Mouse (Mus musculus) hematopoietic stem cell, adult 5-6 weeks (primary cell): ENCODE measurements around the gene Ackr3. TPM values are rescaled to one million over a fixed set of nuclear protein-coding genes. Genes with fewer than 3 reads are reported as not detected.

Experiments
- ATAC-seq, 2 experiments: fragments of 125-278 bp in 1 of 2; replicated peaks in 1 of 2; 2 replicates each; pipeline ENCODE4 v1.8.0; 2016 to 2017; ENCODE audit warnings: inconsistent platforms in 2 of 2, mild to moderate bottlenecking in 2 of 2, moderate number of reproducible peaks in 2 of 2, low read depth in 1 of 2, moderate TSS enrichment in 1 of 2; ENCODE audit not compliant: low FRiP score in 2 of 2, poor library complexity in 2 of 2, severe bottlenecking in 2 of 2, insufficient read depth in 1 of 2, low TSS enrichment in 1 of 2
- total RNA-seq: library from RNA; stranded (forward); fragments of 172-1452, 232-1000 nt; gene quantifications from 2 replicates; pipeline ENCODE4 v1.2.3, GENCODE M21; 2017

Ackr3 gene
- total RNA-seq, result 0.30 TPM in 1 of 2 replicates, not detected in the other

DNA sequence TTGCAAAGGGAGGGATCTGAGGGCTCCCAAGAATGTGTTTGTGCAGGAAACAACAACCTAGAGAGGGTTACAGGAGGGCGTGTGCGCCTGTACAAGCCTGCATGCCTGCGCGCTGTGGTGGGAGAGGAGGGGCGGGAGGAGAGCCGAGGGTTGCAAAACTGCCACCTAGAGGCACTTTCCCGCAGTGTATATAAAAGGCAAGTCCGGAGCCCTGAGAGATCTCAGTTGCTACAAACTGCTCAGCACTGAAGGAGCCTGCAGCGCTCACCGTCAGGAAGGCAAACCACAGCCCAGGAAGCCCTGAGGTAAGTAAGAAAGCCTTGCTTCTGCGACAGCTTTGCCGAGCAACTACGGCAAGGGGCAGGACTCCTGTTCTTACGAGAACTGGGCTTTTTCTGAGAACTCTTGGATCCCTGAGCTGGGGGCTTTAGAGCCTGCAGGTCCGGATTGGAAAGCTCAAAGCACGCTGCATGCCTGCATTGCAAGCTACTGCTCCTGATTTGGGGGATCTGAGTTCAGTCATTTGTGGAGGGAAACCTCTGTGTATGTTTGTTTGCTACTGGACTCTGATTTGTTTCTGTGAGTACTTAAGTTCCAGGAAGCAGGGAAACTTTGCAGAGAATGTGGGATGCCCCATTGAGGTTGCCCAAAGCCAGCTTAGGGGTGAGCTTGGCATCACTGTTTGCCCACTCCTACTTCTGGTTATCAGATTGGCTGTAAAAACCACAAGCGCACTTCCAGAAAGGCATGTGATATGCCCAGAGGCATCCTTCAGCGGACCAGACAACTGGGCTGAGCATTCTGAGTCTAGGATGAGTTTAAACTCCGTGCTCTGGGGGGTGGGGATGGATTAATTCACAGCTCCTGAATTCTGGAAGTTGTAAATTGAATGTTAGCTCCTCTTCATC, at the start of gene Ackr3:
Ackr3 (plus strand) TSS at position 198 of the 908 bp plus-strand sequence.
- ATAC-seq, result peak; percentile 88 to 93

DNA sequence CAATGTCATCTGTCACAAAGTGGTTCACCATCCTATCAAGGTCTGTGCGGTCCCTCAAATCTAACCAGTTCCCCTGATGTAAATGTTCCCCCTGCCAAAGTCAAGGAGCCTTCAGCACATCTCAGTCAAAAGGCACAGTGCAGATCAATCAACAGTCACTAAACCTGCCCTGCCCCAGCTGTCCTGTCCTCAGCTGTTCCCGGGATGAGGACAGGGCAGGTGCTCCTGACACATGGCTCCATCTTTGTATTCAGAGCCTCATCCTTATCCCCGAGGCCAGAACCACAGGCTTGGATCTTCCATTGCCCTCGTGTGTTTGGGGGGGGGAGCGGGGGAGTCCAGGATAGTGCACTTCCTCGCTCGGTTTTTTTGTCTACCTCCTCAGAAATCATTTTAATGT, 47.2 kb upstream of the Ackr3 start:
- no peak for ATAC-seq

DNA sequence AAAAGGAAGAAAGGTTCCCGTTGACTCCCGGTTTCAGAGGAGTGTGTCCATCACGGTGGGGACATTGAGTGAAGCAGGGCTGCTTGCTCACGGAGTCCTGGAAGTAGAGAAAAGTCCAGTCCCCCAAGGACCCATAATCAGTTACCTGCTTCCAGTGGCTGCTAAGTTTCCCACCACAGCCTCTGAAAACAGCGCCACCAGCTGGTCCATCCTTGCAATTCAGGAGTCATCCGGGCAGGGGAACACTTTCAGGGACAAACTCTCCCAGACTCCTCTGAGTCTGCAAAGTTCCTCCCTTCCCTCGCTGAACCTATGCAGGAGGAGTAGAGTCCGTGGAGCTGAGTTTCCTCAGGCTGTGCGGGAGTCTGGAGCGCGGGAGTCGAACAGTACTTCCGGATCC, 43.9 kb upstream of the Ackr3 start:
- ATAC-seq, result no peak

DNA sequence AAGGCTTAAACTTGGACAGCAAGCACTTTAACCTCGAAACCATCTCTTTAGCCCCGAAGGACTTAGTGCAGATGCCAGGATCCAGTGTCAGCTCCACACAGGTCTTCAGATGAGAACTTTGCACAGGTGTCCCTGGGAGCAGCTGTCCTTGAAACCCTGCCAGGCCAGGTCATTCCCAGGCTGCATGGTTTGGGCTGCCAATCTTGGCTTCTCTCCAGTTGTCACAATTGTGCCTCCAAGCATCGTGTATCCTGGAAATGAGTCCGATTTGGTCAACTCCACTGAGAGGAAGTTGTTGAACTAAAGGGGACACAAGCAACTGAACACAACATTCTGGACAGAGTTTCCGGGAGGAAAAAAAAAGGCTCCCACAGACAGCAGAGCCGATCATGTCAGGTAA, 42.2 kb upstream of the Ackr3 start:
- ATAC-seq, result no peak

DNA sequence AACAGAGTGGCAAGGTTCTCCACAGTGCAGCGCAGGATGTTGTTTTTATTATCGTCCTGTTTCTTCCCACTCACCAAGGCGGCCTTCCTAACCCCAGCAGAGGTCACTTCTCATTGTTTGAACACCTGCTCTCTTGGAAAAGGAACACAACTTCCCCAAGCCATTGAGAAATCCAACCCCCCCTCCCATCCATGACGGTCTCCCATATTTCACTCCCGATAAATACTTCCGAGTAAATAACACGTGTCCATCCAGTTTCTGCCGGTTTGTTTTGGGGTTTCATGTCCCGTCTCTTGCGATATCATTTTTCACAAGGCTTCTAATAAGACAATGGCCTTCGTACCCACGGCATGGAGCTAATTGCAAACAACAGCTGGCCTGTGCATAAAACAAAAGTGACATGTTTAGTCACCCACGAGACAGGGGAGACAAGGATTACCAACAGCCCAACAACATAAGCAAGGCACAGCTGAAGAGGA, 41.4 kb upstream of the Ackr3 start:
- ATAC-seq, result no peak

DNA sequence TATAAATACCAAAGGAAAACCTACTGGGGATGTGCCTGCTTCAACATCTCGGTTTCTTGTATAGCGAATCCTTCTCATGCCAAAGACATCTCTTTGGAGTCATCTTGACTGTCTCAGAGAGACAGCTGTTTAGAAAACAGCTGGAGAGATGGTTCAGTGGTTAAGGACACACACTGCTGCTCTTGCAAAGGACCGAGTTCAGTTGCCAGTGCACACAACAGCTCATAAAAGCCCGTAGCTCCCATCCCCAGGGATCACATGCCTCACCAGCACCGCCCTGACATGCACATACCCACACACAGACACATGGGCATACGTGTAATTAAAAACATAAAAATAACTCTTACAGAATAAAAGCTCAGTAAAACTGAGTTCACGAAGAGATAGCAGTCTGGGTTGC, 40.6 kb upstream of the Ackr3 start:
- ATAC-seq, result no peak

DNA sequence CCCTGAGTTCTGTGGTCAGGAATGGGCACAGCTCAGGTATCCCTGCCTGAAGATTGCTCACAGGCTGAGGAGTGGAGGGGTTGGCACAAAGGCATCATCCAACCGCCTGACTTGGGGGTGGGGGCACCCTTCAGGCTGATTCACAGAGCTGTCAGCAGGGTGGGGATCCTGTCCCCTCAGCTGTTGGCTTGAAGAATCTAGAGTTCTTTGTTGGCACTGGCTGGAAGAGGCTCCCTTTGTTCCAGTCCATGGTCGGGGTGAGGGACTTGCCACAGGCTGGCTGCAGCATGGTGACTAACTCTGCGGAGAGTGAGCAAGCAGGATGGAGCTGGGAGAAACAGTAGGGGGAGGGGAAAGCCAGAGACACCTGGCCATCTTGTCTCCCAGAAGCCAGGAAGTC, 39.5 kb upstream of the Ackr3 start:
- no peak for ATAC-seq

DNA sequence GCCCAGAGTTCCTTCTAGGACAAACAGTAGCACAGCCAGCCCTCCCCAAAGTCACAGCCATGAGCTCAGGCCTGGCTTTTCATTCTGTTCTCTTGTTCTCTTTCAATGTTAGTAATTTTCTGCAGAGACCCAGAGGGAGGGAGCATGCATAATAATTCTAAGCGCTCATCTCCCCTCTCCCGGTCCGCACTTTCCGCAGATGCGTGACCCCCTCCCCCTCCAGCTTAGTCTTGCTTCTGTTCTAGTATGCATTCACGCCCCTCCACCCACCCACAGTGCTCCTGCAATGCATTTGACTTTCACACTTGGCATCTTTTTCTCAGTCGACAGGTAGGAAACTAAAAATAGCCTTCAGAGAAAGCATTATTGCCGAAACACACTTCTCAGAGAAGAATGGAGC, 29.4 kb upstream of the Ackr3 start:
- ATAC-seq, result no peak

DNA sequence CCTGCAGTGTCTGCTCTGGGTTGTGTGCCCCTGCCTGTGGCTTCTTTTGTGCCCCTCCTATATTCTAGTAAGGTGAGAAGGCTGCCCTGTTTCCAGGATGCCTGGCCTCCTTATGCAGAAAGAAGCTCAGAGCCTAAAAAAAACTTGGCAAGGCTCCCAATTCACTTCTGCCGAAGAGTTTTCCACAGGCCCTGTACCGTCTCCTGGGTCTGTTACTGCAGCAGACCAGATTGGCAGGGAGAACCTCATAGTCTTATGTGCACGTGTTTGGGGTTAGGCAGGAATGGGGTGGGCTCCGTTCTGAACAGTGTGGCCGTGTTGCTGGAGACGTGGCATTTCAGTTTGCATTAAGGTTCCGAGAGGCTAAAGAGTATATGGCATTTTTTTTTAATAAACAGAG, 27.6 kb upstream of the Ackr3 start:
- ATAC-seq, result no peak

DNA sequence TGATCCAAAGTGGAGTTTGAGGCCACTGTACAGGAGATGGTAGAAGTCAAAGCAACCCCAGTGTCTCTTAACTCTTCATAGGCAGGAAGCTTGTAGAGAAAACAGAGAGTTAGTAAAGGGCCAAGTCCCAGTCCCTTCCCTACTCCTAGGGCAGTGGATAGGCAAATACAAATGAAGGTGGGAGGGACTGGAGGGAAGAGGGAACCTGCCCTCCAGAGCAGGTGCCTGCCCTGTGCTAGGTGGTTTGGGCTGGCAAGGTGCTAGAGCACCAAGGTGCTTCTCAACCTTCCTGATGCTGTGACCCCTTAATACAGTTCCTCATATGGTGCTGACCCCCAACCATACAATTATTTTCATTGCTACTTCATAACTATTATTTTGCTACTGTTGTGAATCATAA, 26.2 kb upstream of the Ackr3 start:
- ATAC-seq, result no peak

DNA sequence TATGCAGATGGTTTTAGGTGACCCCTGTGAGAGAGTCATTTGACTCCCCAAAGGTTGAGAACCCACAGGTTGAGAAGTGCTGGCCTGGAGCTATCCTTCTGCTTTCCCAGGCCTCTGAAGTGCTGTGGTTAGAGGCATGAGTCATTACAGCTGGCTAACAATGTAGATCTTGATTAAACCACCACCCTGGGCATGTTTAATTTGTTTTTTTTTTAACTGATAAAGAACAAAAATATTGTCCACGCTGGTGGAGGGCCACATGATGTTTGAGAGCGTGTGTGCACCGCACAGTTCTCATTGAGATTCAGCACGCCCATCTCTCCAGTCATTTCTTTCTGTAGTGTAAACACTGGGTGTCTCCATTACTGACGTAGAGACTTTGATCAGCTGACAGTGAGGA, 25.8 kb upstream of the Ackr3 start:
- no peak for ATAC-seq

DNA sequence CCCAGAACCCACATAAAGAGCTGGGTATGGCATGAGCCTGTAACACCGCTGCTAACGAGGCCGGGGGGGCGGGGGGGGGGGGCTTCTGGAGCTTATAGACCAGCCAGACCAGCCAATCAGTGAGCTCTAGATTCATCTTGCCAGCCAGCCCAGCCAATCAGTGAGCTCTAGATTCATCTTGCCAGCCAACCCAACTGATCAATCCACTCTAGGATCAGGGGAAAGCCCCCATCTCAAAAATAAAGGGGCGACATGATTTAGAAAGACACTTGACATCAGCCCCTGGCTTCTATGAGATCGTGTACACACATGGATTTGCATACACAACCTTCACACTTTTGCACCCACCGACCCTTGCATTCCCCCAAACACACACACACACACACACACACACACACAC, 23.3 kb upstream of the Ackr3 start:
- ATAC-seq, result no peak

DNA sequence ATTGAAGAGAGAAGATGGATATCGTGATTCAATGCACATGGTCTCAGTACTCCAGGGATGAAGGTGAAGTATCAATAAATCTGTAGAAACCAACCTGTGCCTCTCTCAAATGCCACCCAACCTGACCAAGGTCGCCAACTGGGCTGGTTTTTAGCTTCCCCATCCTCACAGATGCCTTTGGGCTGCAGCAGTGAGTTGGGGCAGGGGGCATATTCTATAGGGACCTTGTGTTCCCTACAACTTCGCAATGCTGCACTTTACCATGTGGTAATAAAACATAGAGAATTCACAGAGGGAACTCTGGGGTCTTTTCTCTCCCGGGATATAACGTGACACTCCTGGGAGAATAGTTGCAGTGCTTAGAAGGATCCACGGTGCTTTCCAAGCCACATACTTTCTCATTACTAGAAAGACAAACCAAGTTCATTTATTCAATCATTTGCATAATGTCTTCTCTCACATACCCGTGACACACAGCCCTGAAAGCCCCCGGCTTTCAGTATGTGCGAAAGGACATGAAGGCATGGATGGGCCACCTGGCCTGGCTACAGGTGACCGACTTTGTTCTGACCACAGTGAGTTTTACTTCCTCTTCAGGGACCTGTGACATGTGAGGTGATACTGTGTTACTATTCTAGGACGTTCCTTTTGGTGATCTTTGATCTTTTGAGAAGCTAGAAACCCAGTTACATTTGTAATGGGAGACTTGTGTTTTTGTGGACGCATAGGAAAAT, 22.6 kb upstream of the Ackr3 start:
- ATAC-seq, result no peak

DNA sequence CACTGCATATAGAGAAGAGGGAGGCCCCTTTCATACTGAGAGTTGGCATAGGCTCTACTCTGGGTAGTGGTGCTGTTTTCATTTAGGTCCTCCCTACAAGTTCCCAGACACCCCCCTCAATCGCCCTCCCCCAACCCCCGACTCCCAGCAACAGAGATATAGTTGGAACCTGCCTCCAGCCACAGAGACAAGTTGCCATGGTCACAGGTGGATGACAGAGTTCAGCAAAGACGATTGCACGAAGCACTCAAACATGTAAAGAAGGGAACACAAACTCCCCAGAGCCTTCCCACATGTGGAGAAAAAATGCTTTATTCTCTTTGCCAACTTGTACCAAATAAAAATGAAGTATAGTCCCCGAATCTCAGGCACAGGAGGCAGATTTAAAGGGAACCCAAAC, 21.3 kb upstream of the Ackr3 start:
- no peak for ATAC-seq

DNA sequence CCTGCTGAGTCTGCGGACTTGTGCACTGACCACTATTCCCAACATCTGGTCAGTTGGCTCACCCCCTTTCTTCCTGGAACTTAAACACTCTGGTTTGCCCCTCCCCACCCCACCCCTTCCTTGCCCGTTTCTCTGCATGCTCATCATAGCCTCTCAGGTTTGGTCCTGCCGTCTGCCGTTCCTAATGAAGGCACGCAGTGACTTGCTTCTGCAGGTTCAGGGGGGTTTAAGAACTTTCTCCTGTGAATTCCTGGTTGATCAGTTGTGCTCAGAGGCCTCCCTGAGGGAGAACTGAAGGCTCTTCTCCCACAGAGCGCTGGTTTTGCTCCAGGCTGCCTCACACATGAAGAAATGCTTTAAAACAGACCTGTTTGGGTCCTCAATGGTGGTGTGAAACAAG, 20.2 kb upstream of the Ackr3 start:
- no peak for ATAC-seq

DNA sequence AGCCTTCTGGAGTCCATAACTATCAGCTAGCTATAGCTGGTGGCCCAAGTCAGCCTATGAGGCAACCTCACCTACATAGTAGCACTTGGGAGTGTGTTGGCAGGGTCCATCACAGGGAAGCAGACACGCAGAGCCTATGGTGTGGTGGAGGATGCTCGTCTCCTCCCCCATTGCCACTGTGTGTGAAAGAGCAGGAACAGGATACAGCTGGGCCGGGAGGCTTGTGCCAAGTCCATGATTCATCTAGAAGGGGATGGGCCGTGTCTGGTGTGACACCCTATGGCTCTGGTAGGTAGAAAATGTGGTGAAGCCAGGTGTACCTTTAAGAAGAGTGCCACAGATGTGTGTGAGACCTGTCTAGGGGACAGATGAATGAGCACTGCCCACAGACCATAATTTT, 17.6 kb upstream of the Ackr3 start:
- no peak for ATAC-seq

DNA sequence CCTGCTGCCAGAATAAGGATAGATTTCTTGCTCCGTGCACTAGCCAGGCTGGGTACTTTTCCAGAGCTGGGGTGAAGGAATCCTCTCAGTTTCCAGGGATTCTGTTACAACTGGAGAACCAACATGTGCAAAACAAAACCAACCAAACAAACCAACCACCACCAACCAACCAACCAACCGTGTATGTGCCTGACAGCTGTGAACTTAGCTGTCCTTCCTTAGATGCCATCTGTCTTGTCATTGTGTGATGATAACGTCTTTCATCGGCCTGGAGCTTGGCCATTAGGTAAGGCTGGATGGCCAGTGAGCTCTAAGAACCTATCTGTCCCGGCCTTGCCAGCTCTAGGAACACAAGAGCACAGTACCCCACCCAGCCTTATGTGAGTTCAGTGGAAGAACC, 16.9 kb upstream of the Ackr3 start:
- ATAC-seq, result no peak

DNA sequence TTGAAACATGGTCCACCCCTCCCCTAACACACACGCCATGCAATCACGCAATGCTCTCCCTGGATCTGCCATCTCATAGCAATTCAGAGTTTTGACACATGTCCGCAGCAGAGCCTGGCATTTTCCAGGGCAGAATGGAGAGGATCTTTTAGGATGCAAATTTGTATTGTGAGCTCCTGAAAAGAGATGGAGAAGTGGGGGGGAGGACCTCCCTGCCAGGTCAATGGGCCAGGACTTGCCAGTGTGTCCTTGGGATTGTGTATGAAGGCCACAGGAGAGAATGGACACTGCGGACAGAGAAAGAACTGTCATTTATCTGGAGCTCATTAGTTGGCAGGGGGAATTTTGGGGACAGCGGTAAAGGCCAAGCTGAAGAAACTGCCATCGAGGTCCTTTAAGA, 14.7 kb upstream of the Ackr3 start:
- no peak for ATAC-seq
